Mouse (Mus musculus) T-helper 2 cell (primary cell): Measurements from ENCODE around the gene Lipm.

Experiments
- in situ Hi-C: fragments of 300-600 bp; cut with MboI, MseI; formaldehyde crosslinking; loops from one replicate; pipeline ENCODE4 v1.15.1; 2025; ENCODE audit warnings: high pct_unique_total_duplicates

The Lipm gene

GRCm38 (mm10) chr19:34165891-34166290, 65.2 kb downstream of the Lipm start, which contains the start of gene Ankrd22:
Gene Ankrd22, minus strand, starts transcription at chr19:34166053.
- in situ Hi-C loops: no loop called here

GRCm38 (mm10) chr19:34166386-34166785, 65.7 kb downstream of the Lipm start:
- in situ Hi-C loops: no loop called here

- in situ Hi-C loops: no loop called here
Measured at GRCm38 (mm10) chr19:34167896-34168661, 67.3 kb downstream of the Lipm start.

- in situ Hi-C loops: no loop called here
Measured at GRCm38 (mm10) chr19:34169121-34169520, 68.4 kb downstream of the Lipm start.

GRCm38 (mm10) chr19:34171167-34171566, 70.4 kb downstream of the Lipm start:
- in situ Hi-C loops: no loop called here
